Mouse (Mus musculus) splenic B cell, adult 2 months (primary cell): ENCODE measurements around the gene Gm20737.
"Not testable (repeated sequence)": the region's sequence is repeated elsewhere in the genome, so short reads cannot be mapped to it uniquely, and the experiment has no call there.

Experiments used
- DNase-seq: peaks from one replicate; pipeline ENCODE4 v3.0.0-alpha.2; 2011; ENCODE audit warnings: low read depth, low spot score
- H3K27me3 ChIP-seq: 2 replicates; pipeline ENCODE4 v1.6.1; 2012; ENCODE audit warnings: mild to moderate bottlenecking, low read length, moderate library complexity, mixed read lengths; ENCODE audit not compliant: control insufficient read depth, poor library complexity, insufficient read depth, severe bottlenecking
- H3K36me3 ChIP-seq: 2 replicates; pipeline ENCODE4 v1.6.1; 2012; ENCODE audit warnings: mild to moderate bottlenecking, low read length, moderate library complexity, mixed read lengths; ENCODE audit not compliant: control insufficient read depth, poor library complexity, insufficient read depth, severe bottlenecking

Gene Gm20737

DNA sequence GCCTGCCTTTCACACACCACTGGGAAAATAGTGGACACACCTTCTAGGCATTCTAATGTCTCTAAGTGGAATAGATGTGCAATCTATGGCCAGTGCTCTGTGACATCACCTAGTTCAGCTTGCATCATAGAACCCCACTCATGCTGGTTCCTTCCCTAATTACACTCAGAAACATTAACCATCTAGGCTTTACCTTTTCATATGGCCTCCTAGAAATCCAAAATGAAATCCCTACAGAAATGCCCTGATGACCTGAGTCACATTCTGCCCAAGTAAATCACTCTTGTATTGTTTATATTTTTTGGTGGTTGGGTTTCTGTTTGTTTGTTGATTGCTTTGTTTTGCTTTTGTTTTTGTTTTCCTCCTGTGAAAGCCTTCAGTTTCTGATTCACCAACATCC is at the start of gene Gm20737:
Gene Gm20737, minus strand, starts transcription at position 101 of the 400 bp plus-strand sequence.
- not testable (repeated sequence) for H3K27me3 ChIP-seq, H3K36me3 ChIP-seq, DNase-seq

DNA sequence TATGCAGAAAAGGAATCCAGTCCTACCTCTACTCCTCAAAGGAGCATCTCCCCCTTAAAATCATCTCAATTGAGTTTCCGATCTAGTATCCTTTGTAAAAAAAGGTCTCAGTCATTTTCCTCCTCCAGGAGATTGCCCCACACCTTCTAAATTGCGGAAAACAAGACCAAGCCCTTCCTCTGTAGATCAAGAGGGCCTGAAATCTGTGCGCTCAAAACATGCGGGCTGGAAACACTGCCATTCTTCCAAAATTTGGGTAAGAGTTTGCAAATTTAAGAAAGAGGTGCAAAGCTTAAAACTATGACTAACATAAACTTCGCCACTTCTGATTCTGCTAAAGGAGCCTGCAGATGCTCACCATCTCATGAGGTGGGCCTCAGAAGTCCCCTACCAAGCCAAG is 17.3 kb upstream of the Gm20737 start, which contains the start of gene Gm21775:
Gene Gm21775, plus strand, starts transcription at position 301 of the 400 bp plus-strand sequence.
- not testable (repeated sequence) for DNase-seq, H3K36me3 ChIP-seq

More for the DNA sequence above, 17.3 kb upstream of the Gm20737 start, which contains the start of gene Gm21775:
- H3K27me3 ChIP-seq = not testable (repeated sequence)
